Mouse (Mus musculus): ENCODE data around the gene Zmiz1.

The Zmiz1 gene

DNA sequence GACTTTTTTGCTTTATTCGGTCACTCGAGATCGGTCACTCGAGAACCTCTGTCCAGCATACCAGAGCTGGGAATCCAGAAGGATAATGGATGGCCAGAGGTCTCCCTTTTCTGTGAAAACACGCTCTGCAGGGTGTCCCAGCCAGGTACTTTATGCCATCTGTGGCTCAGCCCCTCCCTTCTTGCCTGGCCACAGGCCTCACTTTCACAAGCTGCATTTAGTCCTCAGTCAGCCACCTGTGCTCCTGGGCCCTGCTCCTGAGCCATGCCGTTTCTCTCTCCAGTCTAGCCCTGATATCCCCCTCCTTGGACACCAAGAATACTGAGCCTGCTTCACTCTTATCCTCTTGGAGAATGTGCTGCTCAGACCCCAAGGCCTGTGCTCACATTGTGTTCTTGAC lies 182.1 kb downstream of the Zmiz1 start:
- no peak for DNase-seq (ENCODE audit: low read depth)

DNA sequence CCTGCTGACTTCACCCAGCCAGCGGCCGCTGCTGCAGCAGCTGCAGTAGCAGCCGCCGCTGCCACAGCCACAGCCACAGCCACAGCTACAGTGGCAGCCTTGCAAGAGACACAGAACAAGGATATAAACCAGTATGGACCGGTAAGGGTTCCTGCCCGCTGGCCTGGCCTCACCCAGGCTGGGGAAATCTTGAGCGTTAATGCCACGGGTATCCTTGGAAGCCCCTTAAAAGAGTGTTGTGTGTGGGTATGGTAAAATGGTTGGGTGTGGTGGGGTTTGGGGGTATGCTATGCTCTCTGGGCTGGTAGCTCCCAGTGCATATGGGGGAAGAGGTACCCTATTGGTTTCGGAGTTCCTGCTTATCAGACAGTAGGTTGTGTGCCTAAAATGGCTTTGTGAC lies 186.7 kb downstream of the Zmiz1 start:
- DNase-seq (ENCODE audit: low read depth) = no peak

DNA sequence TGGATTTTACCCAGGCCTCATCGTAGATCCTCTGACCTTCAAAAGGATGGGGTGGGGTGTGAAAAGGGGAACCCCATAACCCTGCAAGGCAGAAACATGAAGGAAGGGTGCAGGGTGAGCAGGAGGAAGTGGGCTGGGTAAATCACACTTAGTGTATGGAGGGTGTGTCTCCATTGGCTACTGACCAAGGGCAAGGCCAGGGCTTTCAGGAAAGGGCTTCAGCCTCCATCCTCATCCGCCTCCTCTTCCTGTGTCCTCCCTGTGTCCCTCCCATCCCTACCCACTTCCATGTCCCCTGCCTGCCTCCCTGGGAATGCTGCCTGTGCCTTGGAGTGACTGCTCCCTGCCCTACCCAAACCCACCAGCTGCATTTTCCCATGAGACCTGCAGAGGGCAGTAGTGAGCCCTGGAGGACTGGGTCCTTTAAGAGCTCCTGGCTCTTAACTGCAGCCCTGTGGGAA lies 187.2 kb downstream of the Zmiz1 start:
- peak; percentile 75 for DNase-seq (ENCODE audit: low read depth)

DNA sequence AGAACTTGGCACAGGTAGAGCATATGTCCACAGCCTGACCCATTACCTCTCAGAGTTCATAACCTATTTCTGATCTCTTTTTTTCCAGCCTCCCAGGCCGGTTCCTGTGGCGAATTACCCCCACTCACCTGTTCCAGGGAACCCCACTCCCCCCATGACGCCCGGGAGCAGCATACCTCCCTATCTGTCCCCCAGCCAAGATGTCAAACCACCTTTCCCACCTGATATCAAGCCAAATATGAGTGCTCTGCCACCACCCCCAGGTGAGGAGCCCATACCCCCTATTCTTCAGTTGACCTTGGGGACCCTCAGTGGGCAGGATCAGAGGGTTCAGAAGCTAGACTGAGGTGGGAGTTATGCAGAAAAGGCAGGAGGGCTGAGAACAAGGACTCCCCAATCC lies 192.1 kb downstream of the Zmiz1 start:
- no peak for DNase-seq (ENCODE audit: low read depth)

DNA sequence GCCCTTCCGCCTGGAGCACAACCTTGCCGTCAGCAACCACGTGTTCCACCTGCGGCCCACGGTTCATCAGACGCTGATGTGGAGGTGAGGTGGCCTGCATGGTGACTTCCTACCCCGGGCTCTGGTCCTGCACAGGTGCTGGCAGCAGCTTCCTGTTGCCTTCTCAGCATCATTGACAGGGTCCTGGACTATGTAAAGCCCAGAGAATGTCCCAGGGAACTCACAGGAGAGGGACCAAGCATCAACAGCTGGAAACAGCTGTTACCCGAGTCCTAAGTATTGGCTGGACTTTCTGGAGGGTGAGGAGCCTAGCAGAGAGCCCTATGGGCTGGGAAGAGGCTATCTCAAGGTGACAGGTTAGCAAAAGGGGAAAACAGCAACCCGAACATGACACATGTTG lies 192.9 kb downstream of the Zmiz1 start:
- DNase-seq (ENCODE audit: low read depth) = no peak

DNA sequence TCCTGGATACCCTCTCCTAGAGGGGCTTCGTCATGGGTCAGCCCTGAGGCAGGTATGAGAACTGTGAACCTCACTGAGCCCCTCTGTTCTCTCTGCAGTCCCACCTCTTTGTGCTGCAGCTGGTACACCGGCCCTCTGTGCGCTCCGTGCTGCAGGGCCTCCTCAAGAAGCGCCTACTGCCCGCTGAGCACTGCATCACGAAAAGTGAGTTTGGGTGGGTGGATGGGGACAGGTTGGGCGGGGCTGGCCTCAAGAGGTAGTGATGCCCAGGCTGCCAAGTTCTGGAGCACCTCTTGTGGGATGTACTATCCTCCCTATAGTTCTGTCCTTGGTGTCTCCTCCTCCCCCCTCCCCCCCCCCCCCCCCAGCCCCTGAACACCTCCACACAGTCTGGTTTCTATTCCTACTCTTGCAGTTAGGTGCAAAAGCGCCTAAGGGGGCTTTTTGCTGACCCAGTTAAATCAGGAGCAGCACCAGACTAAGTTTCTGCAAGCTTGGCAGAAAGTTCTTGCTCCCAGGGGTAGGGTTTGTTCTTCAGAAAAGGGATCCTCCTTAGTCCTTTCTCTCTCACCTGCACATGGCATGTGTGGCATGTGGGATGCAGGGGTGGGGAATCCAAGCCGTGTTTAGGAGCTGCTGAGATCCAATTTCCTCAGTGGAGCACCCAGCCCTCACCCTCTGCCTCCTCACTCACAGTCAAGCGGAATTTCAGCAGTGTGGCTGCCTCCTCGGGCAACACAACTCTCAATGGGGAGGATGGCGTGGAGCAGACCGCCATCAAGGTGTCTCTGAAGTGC lies 195.6 kb downstream of the Zmiz1 start:
- no peak for DNase-seq (ENCODE audit: low read depth)

DNA sequence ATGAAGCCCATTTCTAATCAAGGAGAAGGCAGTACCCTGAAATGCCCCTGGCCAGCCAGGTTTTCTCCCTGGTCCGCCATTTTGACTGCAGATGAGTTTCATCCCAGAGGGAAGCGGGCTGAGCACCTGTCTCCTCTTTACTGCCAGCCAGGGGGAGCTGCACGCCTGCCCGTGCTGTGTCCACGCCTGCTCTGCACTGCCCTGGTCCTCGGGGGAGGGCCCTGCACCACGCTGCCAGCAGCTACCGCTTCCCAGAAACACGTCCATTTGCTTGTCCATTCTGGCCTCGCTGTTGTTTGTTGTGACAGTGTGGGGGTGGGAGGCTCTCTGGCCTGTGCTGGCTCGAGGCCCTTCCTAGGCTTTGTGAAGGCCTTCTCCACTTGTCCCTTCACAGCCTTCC lies 201.7 kb downstream of the Zmiz1 start:
- DNase-seq (ENCODE audit: low read depth) = no peak

DNA sequence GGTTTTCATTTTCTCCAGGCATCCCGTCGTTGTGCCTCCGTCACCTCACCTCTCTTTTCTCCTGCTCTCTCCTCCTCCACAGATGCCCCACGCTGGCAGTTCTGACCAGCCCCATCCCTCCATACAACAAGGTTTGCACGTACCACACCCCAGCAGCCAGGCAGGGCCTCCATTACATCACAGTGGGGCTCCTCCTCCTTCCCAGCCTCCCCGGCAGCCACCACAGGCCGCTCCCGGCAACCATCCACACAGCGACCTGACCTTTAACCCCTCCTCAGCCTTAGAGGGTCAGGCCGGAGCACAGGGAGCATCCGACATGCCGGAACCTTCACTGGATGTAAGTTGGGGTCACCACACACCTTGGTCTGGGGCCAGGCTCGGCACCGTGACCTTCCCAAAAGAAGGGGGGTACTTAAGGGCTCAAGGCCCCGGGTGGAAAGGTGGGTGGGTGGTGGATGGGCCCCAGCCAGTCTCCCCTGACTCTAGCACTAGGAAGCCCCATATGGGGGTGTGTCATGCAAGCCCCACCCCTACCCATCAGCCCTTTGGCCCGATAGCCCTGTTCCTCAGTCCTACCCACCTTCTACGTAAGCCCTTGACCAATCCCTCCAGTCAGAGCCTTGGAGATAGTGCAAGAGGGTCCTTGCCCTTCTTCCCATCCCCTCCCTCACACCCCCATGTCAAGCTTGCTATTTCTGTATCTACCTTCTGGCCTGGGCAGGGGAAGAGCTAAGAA lies 202.4 kb downstream of the Zmiz1 start:
- no peak for DNase-seq (ENCODE audit: low read depth)

DNA sequence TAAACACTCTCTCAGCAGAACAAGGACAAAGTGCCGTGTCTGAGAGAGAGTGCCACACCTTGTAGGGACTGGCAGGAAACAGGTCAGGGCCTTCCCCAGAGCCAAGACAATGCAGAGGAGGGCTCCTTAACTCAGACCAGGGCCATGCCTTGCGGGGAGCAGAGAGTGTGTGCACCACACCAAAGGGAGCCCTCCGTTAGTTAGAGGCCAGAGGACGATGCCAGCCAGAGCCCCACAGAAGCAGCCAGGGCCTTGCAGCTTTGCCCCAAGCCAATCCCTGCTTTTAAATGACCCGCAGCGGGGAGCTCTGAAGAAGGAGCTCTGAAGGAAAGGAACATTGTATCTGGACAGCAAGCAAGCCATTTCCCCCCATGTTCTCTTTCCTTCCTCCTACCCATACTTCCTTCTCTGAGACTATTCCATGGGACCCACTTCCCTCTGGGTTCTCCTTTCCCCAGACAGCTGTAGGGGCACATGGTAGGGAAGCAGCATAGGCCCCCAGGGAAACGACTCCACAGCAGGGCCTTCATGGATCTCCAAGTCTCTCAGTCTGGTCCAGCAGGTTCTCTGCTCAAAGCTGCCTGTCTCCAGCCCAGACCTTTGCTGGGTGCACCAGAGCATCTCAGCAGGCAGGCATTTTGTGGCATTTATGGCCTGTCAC lies 204.8 kb downstream of the Zmiz1 start:
- no peak for DNase-seq (ENCODE audit: low read depth)

DNA sequence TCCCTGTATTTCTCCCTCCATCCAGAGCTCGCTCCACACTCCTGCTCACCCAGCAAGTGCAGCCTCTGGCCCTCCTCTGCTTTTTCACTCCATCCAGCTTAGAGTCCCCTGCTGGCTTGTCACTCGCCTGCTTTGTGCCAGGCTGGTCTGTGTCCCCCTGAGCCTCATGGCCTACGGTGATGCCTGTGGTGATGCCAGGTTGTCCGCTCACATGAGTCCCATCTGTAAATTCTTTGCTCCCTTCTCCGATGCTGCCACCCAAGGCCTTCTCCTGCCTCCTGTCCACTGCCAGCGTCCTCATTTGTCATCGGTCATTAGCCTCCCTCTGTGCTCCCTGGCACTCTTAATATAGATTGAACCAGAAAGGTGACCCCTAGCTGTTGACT lies 205.3 kb downstream of the Zmiz1 start:
- no peak for DNase-seq (ENCODE audit: low read depth)

DNA sequence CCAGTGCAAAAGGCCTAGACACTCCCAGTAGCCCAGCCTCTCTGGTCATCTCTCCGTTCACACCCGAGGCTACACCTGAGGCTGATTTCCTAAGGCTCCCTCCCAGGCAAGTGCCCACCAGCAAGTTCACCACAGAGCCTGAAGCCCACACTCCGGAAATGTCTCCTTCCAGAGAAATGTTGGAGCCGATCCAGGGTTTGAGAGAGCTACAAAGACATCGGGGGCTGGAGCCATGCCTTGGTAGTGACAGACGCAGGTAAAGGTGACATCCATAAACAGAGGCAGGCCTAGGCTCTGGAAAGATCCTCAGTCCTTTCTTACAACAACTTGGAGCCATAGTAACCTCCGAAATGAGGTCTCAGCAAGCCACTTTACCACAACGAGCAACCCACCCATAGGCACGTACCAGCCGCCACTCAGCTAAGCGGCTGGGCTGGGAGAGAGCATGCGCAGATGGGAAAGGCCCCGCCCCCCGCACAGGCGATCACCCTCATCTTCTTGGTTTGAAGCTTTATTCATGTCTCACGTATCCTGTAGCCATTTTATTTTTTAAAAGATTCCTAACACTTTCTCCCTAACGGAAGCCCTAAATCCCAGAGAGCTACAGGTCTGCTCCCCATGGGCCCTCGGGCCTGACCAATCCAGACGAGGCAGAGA lies 206.5 kb downstream of the Zmiz1 start:
- no peak for DNase-seq (ENCODE audit: low read depth)

DNA sequence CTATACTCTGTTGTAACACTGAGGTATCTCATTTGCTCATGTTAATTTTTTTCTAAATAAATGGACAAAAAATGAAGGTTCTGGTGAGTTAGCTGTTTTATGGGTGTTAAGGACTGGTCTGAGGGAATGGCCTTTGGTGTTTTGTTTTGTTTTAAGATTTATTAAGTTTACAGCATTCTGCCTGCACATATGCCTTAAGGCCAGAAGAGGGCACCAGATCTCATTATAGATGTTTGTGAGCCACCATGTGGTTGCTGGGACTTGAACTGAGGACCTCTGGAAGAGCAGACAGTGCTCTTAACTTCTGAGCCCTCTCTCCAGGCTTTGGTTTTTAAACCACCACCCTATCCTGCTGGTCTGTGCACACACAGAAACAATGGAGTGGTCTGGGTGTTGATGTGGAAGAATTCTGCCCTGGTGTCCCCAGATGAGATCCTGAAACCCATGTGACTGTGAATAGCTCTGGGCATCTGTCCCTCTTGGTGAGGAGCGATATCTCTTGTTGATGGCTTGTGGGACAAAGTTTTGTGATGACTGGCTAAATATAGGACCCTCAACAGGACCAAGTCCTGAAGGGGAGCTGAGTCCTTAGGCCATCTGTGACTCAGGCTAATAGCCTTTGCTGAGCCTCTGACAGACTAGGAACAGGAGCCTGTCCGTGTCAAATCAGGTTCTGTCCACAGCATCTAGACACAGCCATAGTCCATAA lies 207.8 kb downstream of the Zmiz1 start:
- DNase-seq (ENCODE audit: low read depth) = peak; percentile 43

DNA sequence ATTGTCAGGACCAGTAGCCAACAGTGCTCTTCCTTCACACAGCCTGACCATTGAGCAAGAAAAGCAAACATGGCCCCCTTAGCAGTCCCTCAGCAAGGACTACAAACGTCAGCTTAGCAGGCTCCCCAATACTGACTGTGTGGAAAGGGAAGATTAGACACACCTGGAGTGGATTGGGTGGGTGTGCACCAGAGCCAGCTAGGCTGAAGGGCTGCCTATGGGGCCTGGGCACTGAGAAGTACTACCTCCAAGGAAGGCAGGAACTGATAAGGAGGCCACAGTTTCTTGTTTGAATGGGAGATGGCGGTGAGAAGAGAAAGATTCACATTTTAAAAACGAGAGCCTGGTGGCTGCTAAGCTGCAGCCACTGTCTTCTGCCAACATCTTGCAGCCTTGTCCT lies 208.6 kb downstream of the Zmiz1 start:
- DNase-seq (ENCODE audit: low read depth) = no peak

DNA sequence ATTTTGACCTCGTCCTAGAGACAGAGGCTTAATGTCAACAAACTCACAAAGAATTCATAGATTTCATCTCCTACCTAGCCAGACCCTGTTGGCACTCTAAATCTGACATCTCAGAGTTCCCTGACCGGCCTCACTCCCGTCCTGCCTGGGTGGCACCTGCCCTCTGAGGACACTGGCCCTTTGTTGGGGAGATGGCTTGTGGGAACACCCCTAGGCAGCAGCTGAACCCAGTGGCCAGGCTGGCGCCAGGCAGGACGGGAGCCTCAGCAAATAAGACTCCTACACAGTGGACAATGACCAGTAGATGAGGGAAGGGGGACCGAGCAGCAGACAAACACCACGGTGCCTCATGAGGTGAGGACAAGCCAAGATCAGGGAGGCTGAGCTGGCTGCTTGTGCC lies 220.6 kb downstream of the Zmiz1 start:
- no peak for DNase-seq (ENCODE audit: low read depth)

DNA sequence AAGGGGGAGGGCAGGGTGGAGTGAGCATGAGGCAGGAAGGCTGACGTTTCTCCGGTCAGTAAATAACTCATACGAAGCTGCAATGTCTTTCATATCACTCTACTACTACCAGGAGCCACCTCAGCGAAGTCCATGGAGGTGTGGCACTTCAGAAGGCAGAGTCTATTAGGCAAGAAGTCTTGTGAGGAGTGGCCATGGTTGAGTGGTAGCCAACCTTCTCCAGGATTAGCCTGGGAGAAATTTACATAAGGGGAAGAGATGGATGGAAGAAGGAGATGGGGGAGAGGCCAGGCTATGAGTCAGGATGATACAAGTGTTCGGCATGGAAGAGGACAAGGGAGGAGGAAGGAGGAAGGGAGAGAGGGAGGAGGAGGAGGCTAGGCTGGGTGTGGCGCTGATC lies 223.0 kb downstream of the Zmiz1 start:
- DNase-seq (ENCODE audit: low read depth) = peak; percentile 66

DNA sequence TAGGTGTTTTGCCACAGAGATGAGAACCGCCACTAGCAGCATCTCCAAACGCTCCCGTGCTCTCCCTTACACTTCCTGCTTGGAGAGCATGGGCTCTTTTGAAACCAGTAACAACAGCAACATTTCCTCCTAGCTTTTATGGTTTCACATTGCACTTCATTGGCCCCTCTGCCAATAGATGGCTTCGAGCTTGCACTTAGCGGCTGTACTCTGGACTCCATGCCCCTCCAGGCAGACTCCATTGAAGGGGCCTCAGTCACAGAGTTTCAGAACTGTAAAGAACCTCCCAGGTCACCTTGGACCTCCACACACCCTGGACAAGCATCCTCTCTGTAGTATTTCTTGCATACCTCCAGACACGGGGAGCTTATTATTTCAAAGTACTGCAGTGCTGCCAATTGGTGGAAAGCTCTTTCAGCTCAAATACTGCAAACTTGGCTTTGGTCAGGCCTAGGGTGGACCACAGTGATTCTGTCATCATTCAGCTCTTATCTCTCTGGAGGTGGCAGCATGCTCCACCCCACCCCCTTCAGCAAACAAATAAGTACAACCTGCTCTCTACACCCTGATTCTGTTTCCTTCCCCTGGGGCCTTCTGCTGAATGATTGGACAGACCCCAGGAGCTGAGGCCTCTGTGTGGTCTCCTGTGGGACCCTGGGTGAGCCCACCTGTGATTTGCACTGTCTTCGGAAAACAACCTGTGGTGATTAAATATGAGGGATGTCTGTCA lies 227.4 kb downstream of the Zmiz1 start:
- DNase-seq (ENCODE audit: low read depth) = no peak

DNA sequence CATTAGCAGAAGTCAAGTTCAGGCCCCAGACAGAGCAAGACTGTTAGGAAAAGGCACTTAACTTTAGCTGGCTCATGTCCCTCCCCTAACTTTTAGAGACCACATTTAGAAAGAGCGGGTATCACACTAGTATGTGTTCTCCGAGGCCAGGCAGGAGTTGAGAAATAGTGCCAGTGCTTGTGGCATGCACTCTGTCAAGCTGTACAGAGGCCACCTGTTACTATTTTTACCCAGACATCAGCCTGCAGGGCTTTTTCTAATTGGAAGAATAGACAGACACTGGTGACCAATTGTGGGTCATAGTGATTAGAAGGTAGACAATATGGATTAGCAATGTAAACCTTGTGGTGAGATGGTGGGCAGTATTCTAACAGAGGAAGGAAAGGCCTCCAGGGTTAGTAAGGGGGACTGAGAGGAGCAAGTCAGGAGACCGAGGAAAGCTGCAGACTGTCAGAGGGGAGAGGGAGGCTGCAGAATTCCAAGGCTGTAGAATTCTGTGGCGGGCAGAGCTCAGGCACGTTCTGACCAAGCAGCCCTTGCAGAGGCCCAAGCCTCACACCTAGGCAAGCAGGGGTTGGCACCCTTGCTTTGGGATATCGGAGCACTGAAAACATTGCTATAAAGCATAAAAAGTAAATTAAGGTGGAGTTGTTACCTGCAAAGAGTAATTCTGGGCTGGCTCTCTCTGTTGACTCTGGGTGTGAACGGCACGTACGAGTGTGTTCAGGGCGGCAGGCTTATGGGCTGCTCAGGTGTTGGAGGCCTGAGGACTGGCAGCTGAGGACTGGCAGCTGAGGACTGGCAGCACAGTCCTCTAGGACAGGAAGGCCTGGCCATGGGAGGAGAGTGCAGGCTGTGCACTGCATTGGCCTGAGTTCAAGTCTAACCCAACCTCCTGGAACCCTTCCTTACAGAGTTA lies 228.3 kb downstream of the Zmiz1 start:
- no peak for DNase-seq (ENCODE audit: low read depth)

DNA sequence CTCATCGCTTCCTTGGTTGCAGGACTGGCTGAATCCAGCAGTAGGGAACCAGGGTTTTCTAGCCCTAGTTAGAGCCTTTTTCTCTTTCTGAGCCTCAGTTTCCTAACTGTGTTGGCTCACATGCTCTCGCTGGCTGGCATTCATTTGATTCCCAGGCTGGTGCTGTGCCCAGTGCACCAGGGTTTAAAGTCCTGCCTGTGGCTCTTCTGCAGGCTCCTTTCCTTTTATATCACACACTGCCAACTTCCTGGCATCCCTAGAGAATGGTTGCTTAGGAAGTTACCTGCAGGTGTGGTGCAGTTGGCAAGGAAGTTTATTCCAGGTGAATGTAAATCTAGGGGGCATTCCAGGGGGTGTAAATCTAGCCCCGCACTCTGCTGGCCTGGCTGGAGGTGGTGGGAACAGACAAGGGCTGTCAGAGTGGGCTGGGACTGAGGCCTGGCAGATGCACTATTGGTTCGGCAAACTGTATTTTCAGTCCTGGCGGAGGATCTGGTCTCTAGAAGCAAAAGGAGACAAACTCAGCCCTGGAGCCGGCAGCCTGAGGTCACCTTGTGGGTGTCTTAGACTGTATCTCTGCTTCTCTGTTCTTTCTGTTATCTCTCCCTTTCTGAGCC lies 234.4 kb downstream of the Zmiz1 start:
- DNase-seq (ENCODE audit: low read depth) = no peak

DNA sequence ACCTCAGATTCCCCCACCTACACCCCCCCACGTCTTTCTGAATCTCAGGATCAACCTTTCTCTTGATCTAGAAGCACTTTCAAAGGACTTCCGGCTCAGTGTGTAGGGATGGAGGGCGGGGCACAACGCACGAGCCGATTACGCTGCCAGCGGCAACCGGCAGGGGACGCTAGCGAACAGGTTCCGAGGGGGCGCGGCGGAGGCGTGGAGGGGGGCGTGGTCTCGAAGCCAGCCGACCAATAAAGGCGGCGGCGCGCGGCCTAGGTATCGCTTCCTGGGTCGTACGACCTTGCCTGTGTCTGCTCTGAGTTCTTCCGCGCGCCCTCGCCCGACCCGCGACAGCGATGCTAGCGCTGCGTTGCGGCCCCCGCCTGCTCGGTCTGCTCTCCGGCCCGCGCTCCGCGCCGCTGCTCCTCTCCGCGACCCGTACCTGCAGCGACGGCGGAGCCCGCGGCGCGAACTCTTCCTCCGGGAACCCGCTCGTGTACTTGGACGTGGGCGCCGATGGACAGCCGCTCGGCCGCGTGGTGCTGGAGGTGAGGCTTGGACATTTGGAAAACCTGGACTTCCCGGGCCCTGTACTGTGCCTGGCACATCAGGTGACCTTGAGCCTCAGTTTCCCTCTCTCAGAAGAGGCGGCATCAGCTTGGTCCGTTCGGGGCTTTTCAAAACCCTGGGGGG lies 235.0 kb downstream of the Zmiz1 start, which contains the start of gene Ppif:
Ppif (plus strand) TSS at position 267 of the 681 bp plus-strand sequence.
- DNase-seq (ENCODE audit: low read depth) = peak; percentile 95

All from NIH3T3 (cell line).